Mouse (Mus musculus) bone marrow, adult 2 months (tissue): ENCODE measurements around the gene Atp6ap1.

Experiments used
- CTCF ChIP-seq: fragments of 200-500 bp; IDR thresholded peaks from 2 replicates; pipeline ENCODE4 v1.5.1; 2011; ENCODE audit warnings: low read length, control low read depth; ENCODE audit not compliant: control insufficient read depth, insufficient read depth
- POLR2A ChIP-seq: fragments of 200-500 bp; IDR thresholded peaks from 2 replicates; pipeline ENCODE4 v1.6.1; 2011; ENCODE audit warnings: low read depth, mild to moderate bottlenecking, control low read depth, low read length, borderline replicate concordance; ENCODE audit not compliant: control insufficient read depth

GRCm38 (mm10) chrX:74254153-74254887 is 42.6 kb upstream of the Atp6ap1 start, which contains the start of gene Emd:
- no peak for TF ChIP-seq CTCF
- peak; percentile 70; the same call in 1 of the 2 replicates for TF ChIP-seq POLR2A
